Mouse (Mus musculus) CH12.LX (cell line): ENCODE measurements around the gene Cacna2d2. TPM values are rescaled to one million over a fixed set of nuclear protein-coding genes. Genes with fewer than 3 reads are reported as not detected.
A peak's percentile ranks its signal among the peaks of the same experiment; 100 is the strongest.

Experiments
- DNase-seq: peaks from one replicate; pipeline ENCODE4 v3.0.0-alpha.2; 2013; ENCODE audit errors: extremely low read depth
- H3K27ac ChIP-seq: 2 replicates; pipeline ENCODE4 v1.5.1; 2012; ENCODE audit warnings: low read depth, mild to moderate bottlenecking, control low read depth, moderate library complexity; ENCODE audit not compliant: insufficient read depth
- H3K27me3 ChIP-seq: replicated peaks from 2 replicates; pipeline ENCODE3; 2012; ENCODE audit warnings: inconsistent platforms
- H3K36me3 ChIP-seq, 2 experiments: replicated peaks in 1 of 2; 2 replicates each; pipeline versions ENCODE3 to v1.6.1; 2012; ENCODE audit warnings: inconsistent platforms in 1 of 2, low read length in 1 of 2, mild to moderate bottlenecking in 1 of 2, mixed read lengths in 1 of 2, moderate library complexity in 1 of 2; ENCODE audit not compliant: control insufficient read depth in 1 of 2, insufficient read depth in 1 of 2
- H3K4me1 ChIP-seq, 2 experiments: 2 replicates each; pipeline ENCODE4 v1.6.1; 2012; ENCODE audit warnings: inconsistent platforms in 1 of 2, moderate library complexity in 1 of 2; ENCODE audit not compliant: insufficient read depth in 2 of 2, control insufficient read depth in 1 of 2
- H3K4me2 ChIP-seq: 2 replicates; pipeline ENCODE4 v1.6.1; 2012; ENCODE audit warnings: low read depth, mild to moderate bottlenecking, control low read depth; ENCODE audit not compliant: poor library complexity, insufficient read depth, severe bottlenecking
- H3K4me3 ChIP-seq, 3 experiments: fragments of 150-350 bp in 1 of 3; sonication (generic) in 1 of 3; replicated peaks in 1 of 3; 2 replicates each; pipeline versions ENCODE3 to v1.5.1; 2011 to 2012; ENCODE audit warnings: low read depth in 2 of 3, low read length in 2 of 3, mild to moderate bottlenecking in 2 of 3, moderate library complexity in 2 of 3, control low read depth in 1 of 3, improper control_type of control experiment in 1 of 3, inconsistent platforms in 1 of 3, mixed read lengths in 1 of 3; ENCODE audit not compliant: poor library complexity in 1 of 3
- H3K79me2 ChIP-seq: replicated peaks from 2 replicates; pipeline ENCODE4 v1.6.1; 2012; ENCODE audit warnings: mild to moderate bottlenecking, moderate library complexity; ENCODE audit not compliant: control insufficient read depth, poor library complexity, insufficient read depth, severe bottlenecking; ENCODE audit errors: extremely low read depth
- H3K9ac ChIP-seq: 2 replicates; pipeline ENCODE4 v1.6.1; 2012; ENCODE audit warnings: low read depth, mild to moderate bottlenecking, control low read depth, moderate library complexity; ENCODE audit not compliant: insufficient read depth
- H3K9me3 ChIP-seq: replicated peaks from 2 replicates; pipeline ENCODE3; 2012; ENCODE audit warnings: low read length, inconsistent platforms, mixed read lengths
- BHLHE40 ChIP-seq: IDR thresholded peaks from 2 replicates; pipeline ENCODE4 v1.6.1; 2011; ENCODE audit warnings: mild to moderate bottlenecking, low read depth, low read length, improper control_type of control experiment
- CHD1 ChIP-seq: IDR thresholded peaks from 2 replicates; pipeline ENCODE4 v1.6.1; 2012; ENCODE audit warnings: low read depth, low read length, improper control_type of control experiment, inconsistent platforms
- CHD2 ChIP-seq: IDR thresholded peaks from 2 replicates; pipeline ENCODE4 v1.6.1; 2011; ENCODE audit warnings: low read length, improper control_type of control experiment
- CTCF ChIP-seq, 2 experiments: IDR thresholded peaks in 1 of 2; conservative IDR thresholded peaks in 1 of 2; 2 replicates each; pipeline ENCODE4 v1.5.1; 2011 to 2012; ENCODE audit warnings: low read depth in 2 of 2, low read length in 2 of 2, improper control_type of control experiment in 1 of 2, inconsistent platforms in 1 of 2, mild to moderate bottlenecking in 1 of 2, moderate library complexity in 1 of 2
- E2F4 ChIP-seq: IDR thresholded peaks from 2 replicates; pipeline ENCODE4 v1.6.1; 2011; ENCODE audit warnings: low read depth, low read length, improper control_type of control experiment; ENCODE audit not compliant: insufficient replicate concordance
- ELF1 ChIP-seq: IDR thresholded peaks from 2 replicates; pipeline ENCODE4 v1.6.1; 2014; ENCODE audit warnings: low read depth, mild to moderate bottlenecking, inconsistent platforms, low read length, improper control_type of control experiment
- EP300 ChIP-seq: IDR thresholded peaks from 2 replicates; pipeline ENCODE4 v1.6.1; 2011; ENCODE audit warnings: low read length, improper control_type of control experiment
- ETS1 ChIP-seq: conservative IDR thresholded peaks from 2 replicates; pipeline ENCODE4 v1.6.1; 2012; ENCODE audit warnings: low read depth, mild to moderate bottlenecking, inconsistent platforms, low read length, improper control_type of control experiment, moderate library complexity
- GABPA ChIP-seq: IDR thresholded peaks from 2 replicates; pipeline ENCODE4 v1.6.1; 2012; ENCODE audit warnings: low read depth, low read length, improper control_type of control experiment, inconsistent platforms; ENCODE audit not compliant: insufficient replicate concordance
- HCFC1 ChIP-seq: IDR thresholded peaks from 2 replicates; pipeline ENCODE4 v1.6.1; 2012; ENCODE audit warnings: low read depth, mild to moderate bottlenecking, inconsistent platforms, low read length, improper control_type of control experiment
- JUN ChIP-seq: IDR thresholded peaks from 2 replicates; pipeline ENCODE4 v1.6.1; 2011; ENCODE audit warnings: low read depth, mild to moderate bottlenecking, low read length, improper control_type of control experiment, moderate library complexity; ENCODE audit not compliant: insufficient read depth
- JUND ChIP-seq: conservative IDR thresholded peaks from 2 replicates; pipeline ENCODE4 v1.6.1; 2011; ENCODE audit warnings: low read depth, low read length, improper control_type of control experiment
- KAT2A ChIP-seq: IDR thresholded peaks from 2 replicates; pipeline ENCODE4 v1.6.1; 2012; ENCODE audit warnings: low read length, improper control_type of control experiment, inconsistent platforms; ENCODE audit not compliant: insufficient replicate concordance
- MAFK ChIP-seq: IDR thresholded peaks from 2 replicates; pipeline ENCODE4 v1.6.1; 2011; ENCODE audit warnings: low read length, improper control_type of control experiment; ENCODE audit not compliant: insufficient replicate concordance
- MAX ChIP-seq: IDR thresholded peaks from 2 replicates; pipeline ENCODE4 v1.6.1; 2011; ENCODE audit warnings: low read length, improper control_type of control experiment
- MAZ ChIP-seq: IDR thresholded peaks from 2 replicates; pipeline ENCODE4 v1.6.1; 2012; ENCODE audit warnings: low read depth, mild to moderate bottlenecking, inconsistent platforms, low read length, improper control_type of control experiment, moderate library complexity
- MYC ChIP-seq: IDR thresholded peaks from 2 replicates; pipeline ENCODE4 v1.6.1; 2011; ENCODE audit warnings: low read depth, mild to moderate bottlenecking, improper control_type of control experiment, low read length
- NELFE ChIP-seq: IDR thresholded peaks from 2 replicates; pipeline ENCODE4 v1.6.1; 2011; ENCODE audit warnings: low read depth, low read length, improper control_type of control experiment
- NRF1 ChIP-seq: IDR thresholded peaks from 2 replicates; pipeline ENCODE4 v1.6.1; 2014; ENCODE audit warnings: low read depth, mild to moderate bottlenecking, inconsistent platforms, low read length, improper control_type of control experiment, moderate library complexity
- PAX5 ChIP-seq: IDR thresholded peaks from 2 replicates; pipeline ENCODE4 v1.6.1; 2012; ENCODE audit warnings: low read length, inconsistent platforms, mixed read lengths
- RAD21 ChIP-seq: IDR thresholded peaks from 2 replicates; pipeline ENCODE4 v1.6.1; 2011; ENCODE audit warnings: low read depth, mild to moderate bottlenecking, low read length, improper control_type of control experiment, moderate library complexity
- RCOR1 ChIP-seq: conservative IDR thresholded peaks from 2 replicates; pipeline ENCODE4 v1.6.1; 2012; ENCODE audit warnings: low read depth, mild to moderate bottlenecking, inconsistent platforms, low read length, improper control_type of control experiment
- SMC3 ChIP-seq: IDR thresholded peaks from 2 replicates; pipeline ENCODE4 v1.6.1; 2011; ENCODE audit warnings: low read depth, low read length, improper control_type of control experiment
- TBP ChIP-seq: conservative IDR thresholded peaks from 2 replicates; pipeline ENCODE4 v1.6.1; 2011; ENCODE audit warnings: low read depth, low read length, improper control_type of control experiment
- TCF12 ChIP-seq: IDR thresholded peaks from 2 replicates; pipeline ENCODE4 v1.6.1; 2014; ENCODE audit warnings: low read depth, mild to moderate bottlenecking, inconsistent platforms, low read length, improper control_type of control experiment
- UBTF ChIP-seq: IDR thresholded peaks from 2 replicates; pipeline ENCODE4 v1.6.1; 2012; ENCODE audit warnings: low read depth, mild to moderate bottlenecking, inconsistent platforms, low read length, improper control_type of control experiment, moderate library complexity
- USF2 ChIP-seq: conservative IDR thresholded peaks from 2 replicates; pipeline ENCODE4 v1.6.1; 2011; ENCODE audit warnings: low read depth, low read length, improper control_type of control experiment
- ZC3H11A ChIP-seq: IDR thresholded peaks from 2 replicates; pipeline ENCODE4 v1.6.1; 2012; ENCODE audit warnings: low read depth, mild to moderate bottlenecking, inconsistent platforms, low read length, improper control_type of control experiment
- ZKSCAN1 ChIP-seq: IDR thresholded peaks from 2 replicates; pipeline ENCODE4 v1.6.1; 2012; ENCODE audit warnings: low read depth, inconsistent platforms, low read length, improper control_type of control experiment, borderline replicate concordance
- ZMIZ1 ChIP-seq: IDR thresholded peaks from 2 replicates; pipeline ENCODE4 v1.6.1; 2012; ENCODE audit warnings: low read depth, mild to moderate bottlenecking, inconsistent platforms, low read length, improper control_type of control experiment
- ZNF384 ChIP-seq: IDR thresholded peaks from 2 replicates; pipeline ENCODE4 v1.6.1; 2012; ENCODE audit warnings: low read depth, low read length, improper control_type of control experiment, inconsistent platforms
- dilution Hi-C: fragments of 300-500 bp; cut with MboI; formaldehyde crosslinking; loops from 2 replicates; pipeline ENCODE4 v1.14.3; 2020; ENCODE audit warnings: low sequenced_read_pairs; ENCODE audit not compliant: extremely low pct_unique_long_range_greater_than_20kb, extremely low pct_ligation_motif_present
- in situ Hi-C: fragments of 300-500 bp; cut with MboI; formaldehyde crosslinking; loops from 3 replicates; pipeline ENCODE4 v1.14.3; 2019; ENCODE audit warnings: low sequenced_read_pairs, low pct_ligation_motif_present, low pct_unique_long_range_greater_than_20kb, mixed read lengths
- polyA plus RNA-seq: library from polyadenylated mRNA; unstranded; fragments of >175 nt; gene quantifications from 2 replicates; pipeline ENCODE4 v1.2.1, GENCODE M21; 2012; ENCODE audit warnings: low read depth; ENCODE audit not compliant: insufficient read length
- total RNA-seq, 2 experiments: library from RNA; depleted of rRNA; stranded (reverse); fragments of 300-350 nt in 1 of 2; fragments of >200 nt in 1 of 2; gene quantifications; 2 replicates each; pipeline ENCODE4 v1.2.3; 2012 to 2014

Gene Cacna2d2
- total and polyA plus RNA-seq, 3 experiments, result 0.04 TPM; not detected in 2

GRCm38 (mm10) chr9:107556346-107556745 is 156.9 kb downstream of the Cacna2d2 start:
- Histone ChIP-seq H3K79me2 (peaks cover 29% of the 10 kb centered on the region), H3K27ac (no peak overlapping the region), H3K4me1 (peaks cover 10 to 22% of the 10 kb centered on the region in 2 experiments), H3K27me3 (no peaks in the 10 kb centered on the region), H3K36me3 (peaks cover 36 to 58% of the 10 kb centered on the region in 2 experiments), H3K9me3 (no peaks in the 10 kb centered on the region), H3K4me3 (peak overlapping the region in 1 of 3 experiments; percentile 91), H3K4me2 (peak overlapping the region; percentile 90), H3K9ac (peak overlapping the region; percentile 77; the same call in 1 of the 2 replicates)
- TF ChIP-seq UBTF (no peak), ELF1 (no peak; the same call in 1 of the 2 replicates), CHD1 (no peak), MAX (no peak), ZNF384 (no peak), SMC3 (no peak), BHLHE40 (no peak), KAT2A (no peak), NELFE (no peak)
- dilution Hi-C loops (no loop called here), in situ Hi-C loops (no loop called here)
- DNase-seq, result no peak

GRCm38 (mm10) chr9:107563029-107563581 is 163.7 kb downstream of the Cacna2d2 start, which contains the start of gene Tusc2:
Gene Tusc2 (plus strand): TSS chr9:107563255.
- peak within 1 kb of the TSS; percentile 71 to 85 (median 79) for H3K4me3 ChIP-seq
- peaks cover 42 to 68% of the 10 kb centered on the region in 2 experiments for H3K36me3 ChIP-seq
- dilution Hi-C loops (no loop called here), in situ Hi-C loops (no loop called here)
- H3K79me2 ChIP-seq, result peaks cover 9% of the 10 kb centered on the region
- H3K27me3 ChIP-seq, result no peaks in the 10 kb centered on the region
- H3K9ac ChIP-seq, result peak within 1 kb of the TSS; percentile 64
- no peaks in the 10 kb centered on the region for H3K9me3 ChIP-seq
- H3K27ac ChIP-seq, result no peak within 1 kb of the TSS
- H3K4me2 ChIP-seq, result peak within 1 kb of the TSS; percentile 87
- peaks cover 16 to 45% of the 10 kb centered on the region in 2 experiments for H3K4me1 ChIP-seq
- peak; percentile 94 for DNase-seq
- TF ChIP-seq ELF1, result peak; percentile 94
- no peak for TF ChIP-seq ZC3H11A
- 0 out of 2 replicates have a peak, but pooled peaks have one; percentile 25 for TF ChIP-seq TCF12
- TF ChIP-seq RCOR1, result no peak
- TF ChIP-seq PAX5, result no peak
- 0 out of 2 replicates have a peak, but pooled peaks have one; percentile 21 for TF ChIP-seq ETS1
- TF ChIP-seq MAFK, result no peak
- no peak for TF ChIP-seq TBP
- no peak for TF ChIP-seq JUND
- TF ChIP-seq CHD2, result peak; percentile 90
- TF ChIP-seq ZKSCAN1, result no peak
- no peak for TF ChIP-seq SMC3
- peak; percentile 83 for TF ChIP-seq ZMIZ1
- TF ChIP-seq JUN, result no peak
- TF ChIP-seq MAZ, result no peak
- no peak for TF ChIP-seq CHD1
- peak; percentile 53 for TF ChIP-seq NRF1
- no peak for TF ChIP-seq RAD21
- peak; percentile 60; the same call in 1 of the 2 replicates for TF ChIP-seq NELFE
- TF ChIP-seq E2F4, result no peak
- no peak for TF ChIP-seq MAX
- no peak for TF ChIP-seq BHLHE40
- no peak for TF ChIP-seq ZNF384
- no peak for TF ChIP-seq MYC
- TF ChIP-seq EP300, result no peak
- TF ChIP-seq GABPA, result no peak
- TF ChIP-seq HCFC1, result peak; percentile 84
- TF ChIP-seq CTCF (conservative IDR thresholded peaks at IDR 0.05 in 1 of 2, IDR thresholded peaks at IDR 0.05 in 1 of 2; ENCODE audit: low read depth in 2 of 2, low read length in 2 of 2), result no peak
- TF ChIP-seq USF2, result no peak
- TF ChIP-seq UBTF, result no peak
